Comparison of ENCODE assay signal across 18 mouse cellular contexts in genomic region chr9:66518901-66519300, GRCm38 (mm10). TPM values are rescaled to one million over a fixed set of nuclear protein-coding genes. Genes with fewer than 3 reads are reported as not detected.
DNase-seq lines count a peak whose midpoint lies in the region; ATAC-seq and TF ChIP-seq lines count a peak whose summit lies in the region.
"Had no signal": no experiment of that assay in that cellular context is flagged by ENCODE, and none has a peak within 500 bp of the region (broad histone marks: within the 10 kb centered on the region; RNA-seq: fewer than 3 reads in every experiment).

No protein-coding gene starts in this region.

- no peaks in the 10 kb centered on the region for H3K9me3 ChIP-seq in hindbrain, embryonic 12.5 days (replicated peaks)
- no peaks in the 10 kb centered on the region for H3K9me3 ChIP-seq in hindbrain, embryonic 11.5 days (ENCODE audit: control insufficient read depth, low read length)
- no peaks in the 10 kb centered on the region for H3K9me3 ChIP-seq in lung, embryonic 16.5 days (ENCODE audit: control insufficient read depth, low read length)
- H3K9me3 ChIP-seq: forebrain, embryonic 10.5 days; heart, embryonic 15.5 days; intestine, embryonic 15.5 days; limb, embryonic 15.5 days; megakaryocyte, embryonic 14.5 days had no signal

- H3K27ac ChIP-seq in hindbrain, embryonic 12.5 days: peak overlapping the region; percentile 64; the same call in 1 of the 2 replicates
- no peak overlapping the region for H3K27ac ChIP-seq in hindbrain, embryonic 11.5 days (ENCODE audit: low read depth, low read length)
- no peak overlapping the region for H3K27ac ChIP-seq in lung, embryonic 16.5 days (ENCODE audit: low read length)
- peak overlapping the region; percentile 48 for H3K27ac ChIP-seq in bone marrow macrophage, adult 2 months (ENCODE audit: insufficient read depth, low read depth, low read length)
- H3K27ac ChIP-seq: forebrain, embryonic 10.5 days; heart, embryonic 15.5 days; intestine, embryonic 15.5 days; limb, embryonic 15.5 days had no signal

- H3K27me3 ChIP-seq in hindbrain, embryonic 12.5 days: no peaks in the 10 kb centered on the region
- H3K27me3 ChIP-seq in hindbrain, embryonic 11.5 days (ENCODE audit: control insufficient read depth, insufficient read depth, low read length): no peaks in the 10 kb centered on the region
- H3K27me3 ChIP-seq in lung, embryonic 16.5 days (ENCODE audit: control insufficient read depth, insufficient read depth, low read depth, low read length): no peaks in the 10 kb centered on the region
- H3K27me3 ChIP-seq: heart, embryonic 15.5 days; intestine, embryonic 15.5 days; limb, embryonic 15.5 days; megakaryocyte, embryonic 14.5 days; Patski had no signal

- TF ChIP-seq CTCF in lung, adult 2 months (IDR thresholded peaks at IDR 0.05; ENCODE audit: insufficient read depth, low read length): no peak
- TF ChIP-seq CTCF in bone marrow macrophage, adult 2 months (IDR thresholded peaks at IDR 0.05; ENCODE audit: low read depth, low read length): no peak

- no peak for DNase-seq in hindbrain, embryonic 11.5 days (ENCODE audit: low spot score)
- DNase-seq in lung, adult 2 months: no peak
- peak; percentile 48 for DNase-seq in lung, postnatal 10 days
- DNase-seq in adrenal gland, postnatal 4 days (ENCODE audit: low spot score in 2 of 2): no peak
- no peak for DNase-seq in spleen, adult 18-20 months
- DNase-seq: gastrocnemius, postnatal 14 days; layer of hippocampus, postnatal 36 days; right cerebral cortex, postnatal 14 days had no signal

- H3K4me2 ChIP-seq in hindbrain, embryonic 12.5 days (replicated peaks): no peak overlapping the region
- no peak overlapping the region for H3K4me2 ChIP-seq in hindbrain, embryonic 11.5 days (replicated peaks; ENCODE audit: low read depth, low read length)
- H3K4me2 ChIP-seq in lung, embryonic 16.5 days (ENCODE audit: low read depth, low read length): no peak overlapping the region
- H3K4me2 ChIP-seq: heart, embryonic 15.5 days; intestine, embryonic 15.5 days; limb, embryonic 15.5 days had no signal

- no peak overlapping the region for H3K9ac ChIP-seq in hindbrain, embryonic 12.5 days
- no peak overlapping the region for H3K9ac ChIP-seq in hindbrain, embryonic 11.5 days (ENCODE audit: low read depth, low read length)
- H3K9ac ChIP-seq in lung, embryonic 16.5 days (ENCODE audit: low read length): no peak overlapping the region
- H3K9ac ChIP-seq: heart, embryonic 15.5 days; intestine, embryonic 15.5 days; limb, embryonic 15.5 days had no signal

- peaks cover 73% of the 10 kb centered on the region for H3K36me3 ChIP-seq in hindbrain, embryonic 12.5 days
- peaks cover 13% of the 10 kb centered on the region for H3K36me3 ChIP-seq in hindbrain, embryonic 11.5 days (ENCODE audit: control insufficient read depth, insufficient read depth, low read length)
- peaks cover 35% of the 10 kb centered on the region for H3K36me3 ChIP-seq in lung, embryonic 16.5 days (ENCODE audit: control insufficient read depth, insufficient read depth, low read length)

- TF ChIP-seq POLR2A in lung, adult 2 months (IDR thresholded peaks at IDR 0.05; ENCODE audit: borderline replicate concordance, extremely low read depth, low read depth, low read length): no peak
- no peak for TF ChIP-seq POLR2A in bone marrow macrophage, adult 2 months (IDR thresholded peaks at IDR 0.05; ENCODE audit: borderline replicate concordance, low read depth, low read length)

- 0 out of 2 replicates have a peak, but pooled peaks cover 2% of the 10 kb centered on the region for H3K4me1 ChIP-seq in hindbrain, embryonic 12.5 days
- H3K4me1 ChIP-seq in hindbrain, embryonic 11.5 days (replicated peaks; ENCODE audit: control insufficient read depth, insufficient read depth, low read length): no peaks in the 10 kb centered on the region
- peaks cover 6% of the 10 kb centered on the region for H3K4me1 ChIP-seq in lung, embryonic 16.5 days (replicated peaks; ENCODE audit: control insufficient read depth, insufficient read depth, low read length)
- peaks cover 6% of the 10 kb centered on the region; the same call in 1 of the 2 replicates for H3K4me1 ChIP-seq in lung, adult 2 months (ENCODE audit: control insufficient read depth, insufficient read depth, low read length)
- H3K4me1 ChIP-seq in bone marrow macrophage, adult 2 months (ENCODE audit: control insufficient read depth, insufficient read depth, low read length): peaks cover 52% of the 10 kb centered on the region

- 50% methylated on average over 5 of the region's 5 CpGs for WGBS in hindbrain, embryonic 12.5 days
- 80% methylated on average over 5 of the region's 5 CpGs for WGBS in hindbrain, embryonic 11.5 days
- 61% methylated on average over 5 of the region's 5 CpGs for WGBS in lung, embryonic 16.5 days
- 36% methylated on average over 5 of the region's 5 CpGs for WGBS in lung, adult 2 months

- no peak overlapping the region for H3K4me3 ChIP-seq in hindbrain, embryonic 12.5 days
- H3K4me3 ChIP-seq in hindbrain, embryonic 11.5 days (ENCODE audit: low read depth, low read length): no peak overlapping the region
- no peak overlapping the region for H3K4me3 ChIP-seq in lung, embryonic 16.5 days (ENCODE audit: low read length)
- no peak overlapping the region for H3K4me3 ChIP-seq in lung, adult 2 months (replicated peaks; ENCODE audit: extremely low read depth, low read depth, low read length)
- no peak overlapping the region for H3K4me3 ChIP-seq in bone marrow macrophage, adult 2 months (ENCODE audit: insufficient read depth, low read length)
- H3K4me3 ChIP-seq: forebrain, embryonic 10.5 days; heart, embryonic 15.5 days; intestine, embryonic 15.5 days; limb, embryonic 15.5 days; megakaryocyte, embryonic 14.5 days had no signal

- peak; percentile 65; the same call in 1 of the 2 replicates for ATAC-seq in hindbrain, embryonic 12.5 days (ENCODE audit: low FRiP score)
- ATAC-seq in hindbrain, embryonic 11.5 days (ENCODE audit: low FRiP score): no peak
- peak; percentile 26; the same call in 1 of the 2 replicates for ATAC-seq in lung, embryonic 16.5 days (ENCODE audit: low read depth)
- ATAC-seq: CD4-positive, CD25-positive, alpha-beta regulatory T cell, adult 4 months; intestine, embryonic 15.5 days; Patski had no signal

RNA-seq across cellular contexts. Expression of gene Fbxl22, which starts 4.5 kb away (rescaled TPM):
- polyA plus RNA-seq in hindbrain, embryonic 12.5 days (2016; fragmentation: Nextera tagmentation; extraction: Ambion mirVana): 1.9 and 2.8 TPM in 2 replicates
- 2.0 and 2.7 TPM in 2 replicates for polyA plus RNA-seq in hindbrain, embryonic 11.5 days (2014; fragmentation: Nextera tagmentation; extraction: Ambion mirVana)
- polyA plus RNA-seq in lung, embryonic 16.5 days (2015; fragmentation: Nextera tagmentation; extraction: Ambion mirVana): 4.8 and 5.7 TPM in 2 replicates
- polyA plus RNA-seq in lung, adult 2 months (2012; rRNA removed): 5.9 and 7.0 TPM in 2 replicates
- polyA plus RNA-seq in bone marrow macrophage, adult 2 months (2012; ENCODE audit: insufficient read depth, insufficient read length, missing spikeins): 0.13 TPM in 1 of 2 replicates, not detected in the other
- under 1 TPM; 0.76 to 0.84 TPM for total RNA-seq in adrenal gland, postnatal 4 days (2021)

Comparison
In these comparisons a context has a peak if more than half of its experiments do, and no peak if none do; other contexts are left out.
1. H3K27ac ChIP-seq: peak in hindbrain, embryonic 12.5 days (single experiment) and bone marrow macrophage, adult 2 months (single experiment); none in hindbrain, embryonic 11.5 days (single experiment) and lung, embryonic 16.5 days (single experiment).